Mouse (Mus musculus) heart, postnatal 0 days (tissue): ENCODE measurements around the gene Rbms1. TPM values are rescaled to one million over a fixed set of nuclear protein-coding genes. Genes with fewer than 3 reads are reported as not detected.

Source experiments
- ATAC-seq: fragments of 200-750 bp; cut with Nextera tagmentation; 2 replicates; pipeline ENCODE4 v1.8.0; 2017; ENCODE audit warnings: low read depth, moderate number of reproducible peaks, moderate library complexity; ENCODE audit not compliant: insufficient read depth
- DNase-seq: peaks from one replicate; pipeline ENCODE4 v3.0.0-alpha.2; 2016; ENCODE audit warnings: low spot score
- H3K27ac ChIP-seq: fragments of 300-500 bp; sonication (generic); 2 replicates; pipeline ENCODE4 v1.5.1; 2014; ENCODE audit warnings: low read depth, mild to moderate bottlenecking
- H3K27me3 ChIP-seq: fragments of 300-500 bp; sonication (generic); 2 replicates; pipeline ENCODE4 v1.6.1; 2014; ENCODE audit warnings: low read length, mixed read lengths; ENCODE audit not compliant: control insufficient read depth, insufficient read depth
- H3K36me3 ChIP-seq: fragments of 300-500 bp; sonication (generic); replicated peaks from 2 replicates; pipeline ENCODE4 v1.6.1; 2014; ENCODE audit warnings: low read length, mixed read lengths; ENCODE audit not compliant: control insufficient read depth, insufficient read depth
- H3K4me1 ChIP-seq: fragments of 300-500 bp; sonication (generic); 2 replicates; pipeline ENCODE4 v1.6.1; 2014; ENCODE audit warnings: antibody characterized with exemption; ENCODE audit not compliant: control insufficient read depth, insufficient read depth
- H3K4me2 ChIP-seq: fragments of 300-500 bp; sonication (generic); 2 replicates; pipeline ENCODE4 v1.6.1; 2014; ENCODE audit warnings: low read depth, mild to moderate bottlenecking, low read length, moderate library complexity
- H3K4me3 ChIP-seq: fragments of 300-500 bp; sonication (generic); 2 replicates; pipeline ENCODE4 v1.5.1; 2014; ENCODE audit warnings: low read depth, low read length
- H3K9ac ChIP-seq: fragments of 300-500 bp; sonication (generic); replicated peaks from 2 replicates; pipeline ENCODE4 v1.6.1; 2014; ENCODE audit warnings: low read depth, low read length, mixed read lengths
- H3K9me3 ChIP-seq: fragments of 300-500 bp; sonication (generic); replicated peaks from 2 replicates; pipeline ENCODE4 v1.6.1; 2016; ENCODE audit warnings: low read length; ENCODE audit not compliant: control insufficient read depth
- CTCF ChIP-seq: IDR thresholded peaks from 2 replicates; pipeline ENCODE4 v1.5.1; 2016; ENCODE audit warnings: antibody characterized with exemption, control low read depth, low read depth
- EP300 ChIP-seq: IDR thresholded peaks from 2 replicates; pipeline ENCODE4 v1.6.1; 2016; ENCODE audit warnings: antibody characterized with exemption, low read depth
- WGBS: fragments of 180-500 bp; shearing (Covaris S2); extraction: QIAGEN DNeasy Blood & Tissue Kit; methylation state at CpG from one replicate; pipeline ENCODE4 v1.1.7; 2014; 5-methylcytosine and 5-hydroxymethylcytosine counted together
- polyA plus RNA-seq: library from polyadenylated mRNA; unstranded; fragments of >200 nt; fragmentation: Nextera tagmentation; extraction: Ambion mirVana; gene quantifications from 2 replicates; pipeline ENCODE4 v1.2.1, GENCODE M21; 2015
- total RNA-seq: library from RNA; depleted of rRNA; stranded (reverse); fragments of >200 nt; gene quantifications from 2 replicates; pipeline ENCODE4 v1.2.3, GENCODE M21; 2014; ENCODE audit warnings: low replicate concordance

The Rbms1 gene
- total and polyA plus RNA-seq, 2 experiments from 2014 or later: 52.8 to 56.2 TPM

DNA sequence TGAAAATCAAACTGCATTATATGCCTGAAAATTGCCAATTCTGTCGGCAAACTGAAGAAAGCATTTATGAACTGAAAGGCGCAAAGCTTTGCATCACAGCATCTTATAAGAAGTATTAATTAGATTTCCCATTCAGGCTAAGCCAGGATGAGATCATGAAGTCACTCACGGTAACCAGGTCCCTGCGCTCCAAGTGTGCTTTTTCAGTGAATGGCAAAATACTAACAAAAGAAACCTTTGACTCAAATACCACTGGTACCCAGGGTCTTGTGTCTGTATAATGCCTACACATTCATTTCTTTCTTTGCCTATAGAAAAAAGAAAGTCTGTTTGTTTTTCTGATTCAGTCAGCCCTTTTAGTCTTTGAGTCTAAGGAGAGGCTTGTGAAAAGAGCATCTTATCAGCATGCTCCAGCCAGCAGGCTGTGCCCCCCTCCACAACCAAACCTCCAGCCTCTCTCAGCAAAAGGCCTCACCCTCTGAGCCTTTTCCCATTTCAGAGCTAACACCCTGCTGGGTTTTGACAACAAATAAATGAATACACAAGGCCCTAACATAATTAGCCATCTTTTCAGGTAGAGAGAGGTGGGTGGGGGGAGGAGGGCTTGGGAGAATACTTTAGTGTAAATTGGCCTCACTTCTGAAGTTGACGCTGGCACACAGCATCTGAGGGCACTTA lies 83.7 kb downstream of the Rbms1 start:
- TF ChIP-seq CTCF (no peak), EP300 (no peak)
- Histone ChIP-seq H3K36me3 (no peaks in the 10 kb centered on the region), H3K9me3 (no peaks in the 10 kb centered on the region), H3K4me2 (peak overlapping the region; percentile 80), H3K27me3 (no peaks in the 10 kb centered on the region), H3K27ac (peak overlapping the region; percentile 25; the same call in 1 of the 2 replicates), H3K4me1 (peaks cover 39% of the 10 kb centered on the region), H3K9ac (peak overlapping the region; percentile 98), H3K4me3 (peak overlapping the region; percentile 98)
- 58% methylated on average over 5 of the region's 5 CpGs for WGBS
- no peak for ATAC-seq
- peak; percentile 5 for DNase-seq

DNA sequence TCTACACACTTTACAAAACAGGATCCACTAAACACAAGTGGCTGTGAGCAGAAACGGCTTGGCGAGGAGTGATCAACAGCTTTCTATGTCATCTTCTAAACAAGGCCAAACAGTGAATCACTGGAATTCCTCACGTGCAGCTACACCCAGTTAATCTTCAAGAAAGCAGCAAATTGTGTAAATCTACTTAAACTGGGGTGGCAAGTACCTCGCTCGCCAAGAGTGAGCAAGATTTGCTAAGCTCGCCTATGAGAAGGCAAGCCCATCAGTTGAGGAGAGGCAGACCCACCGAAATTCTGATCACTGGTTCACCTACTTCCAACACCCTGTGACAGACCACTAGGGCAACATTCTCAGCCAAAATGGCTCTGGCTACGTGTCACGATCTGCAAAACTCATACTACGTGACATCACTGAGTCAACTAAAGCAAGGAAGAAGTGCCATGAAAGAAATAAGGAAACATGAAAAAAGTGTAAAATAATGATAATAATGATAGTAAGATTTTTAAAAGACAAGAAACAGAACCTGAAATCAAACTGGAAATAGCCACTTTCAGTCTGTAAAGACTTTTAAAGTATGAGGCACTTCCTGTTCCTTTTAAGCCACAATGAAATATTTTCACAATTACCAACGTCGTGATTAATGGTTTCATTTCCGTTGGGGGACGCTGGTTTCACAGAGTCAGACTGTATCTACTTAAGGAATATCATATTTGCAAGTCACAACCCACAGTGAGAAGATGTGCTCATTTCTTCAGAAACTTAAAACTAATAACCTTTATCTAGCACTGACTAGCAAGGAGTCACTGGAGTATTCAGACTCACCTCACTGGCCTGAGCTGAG lies 85.2 kb downstream of the Rbms1 start:
- Histone ChIP-seq H3K27ac (peak overlapping the region; percentile 62), H3K4me3 (no peak overlapping the region), H3K4me1 (peaks cover 51% of the 10 kb centered on the region), H3K36me3 (no peaks in the 10 kb centered on the region), H3K9me3 (no peaks in the 10 kb centered on the region), H3K4me2 (peak overlapping the region; percentile 21; the same call in 1 of the 2 replicates), H3K9ac (no peak overlapping the region), H3K27me3 (no peaks in the 10 kb centered on the region)
- DNase-seq: peak; percentile 27
- 45% methylated on average over 14 of the region's 14 CpGs for WGBS
- TF ChIP-seq EP300 (no peak), CTCF (no peak)
- ATAC-seq: no peak

DNA sequence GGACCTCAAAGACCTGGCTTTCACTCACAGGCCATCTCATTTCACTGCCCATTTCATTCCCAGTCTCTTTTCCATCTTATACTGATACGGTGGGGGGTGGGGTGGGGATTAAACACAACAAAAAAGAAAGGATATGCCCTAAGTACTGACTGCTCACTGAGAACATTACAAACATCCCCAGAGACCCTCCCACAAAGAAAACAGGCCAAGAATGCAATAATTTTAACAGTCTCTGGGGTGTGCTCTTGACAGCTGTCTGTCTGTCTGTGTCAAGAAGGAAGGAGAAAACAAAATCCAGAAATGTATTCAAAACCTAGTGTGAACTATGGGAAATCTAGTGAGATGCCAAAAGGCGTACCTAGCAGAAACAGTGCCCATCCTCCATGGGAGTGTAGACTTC lies 86.1 kb downstream of the Rbms1 start:
- Histone ChIP-seq H3K27ac (no peak overlapping the region), H3K9me3 (no peaks in the 10 kb centered on the region), H3K4me2 (peak overlapping the region; percentile 21; the same call in 1 of the 2 replicates), H3K4me1 (peaks cover 59% of the 10 kb centered on the region), H3K4me3 (no peak overlapping the region), H3K9ac (no peak overlapping the region), H3K36me3 (no peaks in the 10 kb centered on the region), H3K27me3 (no peaks in the 10 kb centered on the region)
- TF ChIP-seq CTCF (no peak), EP300 (no peak)
- WGBS: 57% methylated on average over 2 of the region's 2 CpGs
- DNase-seq (peak; percentile 5), ATAC-seq (no peak)

DNA sequence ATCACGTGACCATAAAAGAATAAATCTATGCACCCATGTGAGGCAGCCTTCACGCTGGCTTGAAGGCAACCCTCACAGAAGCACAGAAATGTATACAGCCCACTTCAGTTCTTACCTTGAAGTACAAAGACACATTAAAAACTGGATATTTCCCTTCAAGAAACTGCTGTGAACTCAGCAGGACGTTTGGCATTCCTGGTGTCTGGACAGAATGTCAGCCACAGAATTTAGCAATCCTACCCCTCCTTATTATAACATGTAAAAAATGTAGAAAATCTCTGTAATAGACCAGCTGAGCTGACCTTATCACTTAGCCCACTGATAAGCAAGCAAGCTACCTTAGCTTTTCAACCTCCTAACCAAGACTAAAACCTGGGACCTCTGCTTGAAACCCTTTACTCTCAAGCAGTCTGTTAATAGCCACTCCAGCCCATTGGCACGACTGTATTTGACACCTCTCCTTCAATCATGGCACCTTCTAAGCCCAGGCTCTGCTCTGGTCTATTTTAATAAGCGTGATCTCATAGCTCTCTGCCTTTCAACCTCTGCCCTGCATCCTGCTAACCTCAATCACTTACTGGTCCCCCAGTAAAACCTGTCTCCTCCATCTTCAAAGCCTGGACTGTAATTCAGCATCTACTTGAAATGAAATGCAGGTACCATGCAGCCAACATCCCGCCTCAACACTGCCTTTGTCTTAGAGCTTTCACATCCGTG lies 90.7 kb downstream of the Rbms1 start:
- Histone ChIP-seq H3K9me3 (no peaks in the 10 kb centered on the region), H3K27me3 (no peaks in the 10 kb centered on the region), H3K9ac (no peak overlapping the region), H3K27ac (no peak overlapping the region; the same call in 1 of the 2 replicates), H3K4me1 (peaks cover 79% of the 10 kb centered on the region), H3K4me3 (no peak overlapping the region), H3K36me3 (no peaks in the 10 kb centered on the region), H3K4me2 (no peak overlapping the region)
- DNase-seq (peak; percentile 60), ATAC-seq (peak; percentile 65; the same call in 1 of the 2 replicates)
- TF ChIP-seq EP300: no peak
- no peak for TF ChIP-seq CTCF
- 45% methylated on average over 7 of the region's 7 CpGs for WGBS

DNA sequence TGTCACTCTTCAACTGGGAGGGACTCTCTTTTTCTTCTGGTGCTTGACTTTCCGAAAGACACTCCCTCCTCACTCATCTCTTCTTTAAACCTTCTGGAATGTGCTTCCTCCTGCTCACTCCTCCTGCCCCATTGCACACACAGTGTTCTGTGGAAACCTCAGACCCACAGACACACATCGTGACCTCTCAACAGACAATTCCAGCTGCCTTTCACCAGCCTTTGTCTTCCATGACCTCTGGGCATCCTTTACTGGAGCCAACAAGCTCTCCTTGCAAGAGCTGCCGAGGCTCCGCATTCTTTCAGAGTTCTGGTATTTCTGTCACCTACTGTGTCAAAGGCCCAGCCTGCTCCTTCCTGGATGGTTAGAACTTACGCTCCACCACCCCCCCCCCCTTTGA lies 92.0 kb downstream of the Rbms1 start:
- DNase-seq: peak; percentile 58
- no peak overlapping the region for H3K4me2 ChIP-seq
- H3K36me3 ChIP-seq: no peaks in the 10 kb centered on the region; the same call in 1 of the 2 replicates
- 18% methylated on average over 5 of the region's 5 CpGs for WGBS
- TF ChIP-seq EP300 (no peak), CTCF (no peak)
- peak overlapping the region; percentile 31; the same call in 1 of the 2 replicates for H3K27ac ChIP-seq
- peaks cover 74% of the 10 kb centered on the region for H3K4me1 ChIP-seq
- H3K9me3 ChIP-seq: no peaks in the 10 kb centered on the region
- H3K9ac ChIP-seq: no peak overlapping the region
- ATAC-seq: peak; percentile 29; the same call in 1 of the 2 replicates
- H3K4me3 ChIP-seq: no peak overlapping the region
- H3K27me3 ChIP-seq: no peaks in the 10 kb centered on the region
